Mouse (Mus musculus) kidney, postnatal 25 days (tissue): ENCODE measurements at regions not wholly inside any gene's neighbourhood (a gene's known extent, or its start where the extent isn't known, plus 50 kb on each side); places are given as distances from the start of the nearest gene placed in this dataset.

Source experiments
- DNase-seq, 2 experiments: peaks; one replicate each; pipeline ENCODE4 v3.0.0; 2021; ENCODE audit warnings: mixed read lengths in 2 of 2

DNA sequence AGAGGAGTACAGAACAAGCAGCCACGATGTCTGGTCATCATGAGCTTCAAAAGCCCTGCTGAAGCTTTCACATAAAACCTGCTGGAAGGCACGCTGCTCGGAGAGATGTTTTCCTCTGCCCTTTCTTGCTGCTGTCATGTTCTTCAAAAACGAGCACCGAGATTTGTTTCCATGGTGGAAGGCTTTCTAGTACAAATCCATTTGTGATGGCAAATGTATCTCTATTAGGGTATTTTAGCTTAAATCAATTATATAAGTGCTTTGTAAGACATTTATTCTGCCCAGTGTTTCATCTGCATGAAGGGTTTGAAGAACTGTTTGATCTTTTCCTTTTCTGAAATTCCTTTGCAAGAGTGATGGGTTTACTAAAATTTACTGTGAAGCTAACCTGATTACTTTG lies 253.1 kb downstream of the Fam173b start:
- DNase-seq: no peak

DNA sequence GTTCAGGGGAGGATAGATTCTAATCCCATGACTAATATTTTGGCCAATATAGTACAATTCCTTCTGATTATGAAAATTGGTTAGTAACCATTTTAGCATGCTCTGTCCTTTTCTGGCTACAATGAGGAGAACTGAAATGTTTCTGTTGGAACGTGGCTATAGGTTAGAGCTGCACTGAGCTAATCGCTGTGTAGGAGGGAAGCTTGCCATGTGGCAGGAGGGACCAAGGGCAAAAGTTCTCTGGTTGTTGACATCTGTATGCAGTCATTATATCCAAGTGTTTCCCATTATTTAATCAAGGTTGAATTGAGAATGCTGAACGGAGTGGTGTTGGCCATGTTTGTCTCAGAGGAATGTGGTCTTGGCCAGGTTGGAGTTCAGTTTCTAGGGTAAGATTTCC lies 253.5 kb downstream of the Fam173b start:
- DNase-seq: no peak

DNA sequence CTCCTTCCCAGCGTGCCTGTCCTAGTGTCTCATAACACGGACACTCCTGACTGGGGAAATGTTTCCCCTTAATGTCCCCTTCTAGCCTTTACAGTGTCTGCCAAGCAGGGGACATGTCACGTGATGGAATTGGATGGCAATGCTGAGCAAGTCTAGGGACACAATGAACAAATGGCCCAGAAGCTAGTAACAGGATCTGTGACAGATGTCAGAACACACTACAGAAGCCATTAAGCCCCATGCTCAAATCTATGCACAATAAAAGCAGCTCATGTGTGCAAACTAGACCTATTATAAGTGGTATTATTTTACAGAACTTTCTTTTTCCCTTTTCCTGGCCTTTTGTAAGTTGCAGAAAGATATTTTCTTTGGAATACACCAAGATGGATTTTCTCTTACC lies 267.4 kb downstream of the Fam173b start:
- no peak for DNase-seq

DNA sequence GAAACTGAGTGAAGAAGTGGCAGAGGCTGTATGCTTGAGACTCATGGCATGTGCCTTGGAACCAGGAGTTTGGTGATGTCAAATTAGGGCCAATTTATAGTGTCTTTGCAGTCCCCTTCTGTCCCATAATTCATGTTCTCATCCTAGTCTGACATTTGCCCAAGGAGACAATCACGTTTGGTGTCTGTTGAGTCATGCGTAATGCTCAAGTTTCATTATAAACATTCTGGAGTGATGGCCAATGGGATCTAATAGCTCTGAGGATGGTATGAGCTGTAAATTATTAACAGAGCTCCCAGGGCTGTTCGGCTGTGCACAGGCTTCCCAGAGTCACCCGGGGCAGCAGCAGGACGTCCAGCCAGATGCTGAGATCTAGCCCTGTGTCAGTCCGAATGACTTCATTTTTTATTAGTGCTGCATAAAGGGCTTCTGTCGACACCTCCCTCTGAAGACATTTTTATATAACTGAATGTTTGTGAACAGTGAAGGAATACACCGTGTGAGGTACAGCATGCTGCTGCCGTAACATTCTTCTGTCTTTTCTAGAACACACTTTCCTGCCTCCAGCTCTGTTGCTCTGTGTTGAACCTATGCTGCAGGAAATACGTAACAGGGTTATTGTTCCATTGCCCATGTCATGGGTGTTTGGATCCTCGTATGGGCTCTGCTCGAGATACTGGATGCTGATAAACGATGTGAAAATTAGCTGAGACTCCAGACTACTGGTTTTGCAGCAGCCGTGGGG lies 268.2 kb downstream of the Fam173b start:
- peak; percentile 22 to 61 for DNase-seq

DNA sequence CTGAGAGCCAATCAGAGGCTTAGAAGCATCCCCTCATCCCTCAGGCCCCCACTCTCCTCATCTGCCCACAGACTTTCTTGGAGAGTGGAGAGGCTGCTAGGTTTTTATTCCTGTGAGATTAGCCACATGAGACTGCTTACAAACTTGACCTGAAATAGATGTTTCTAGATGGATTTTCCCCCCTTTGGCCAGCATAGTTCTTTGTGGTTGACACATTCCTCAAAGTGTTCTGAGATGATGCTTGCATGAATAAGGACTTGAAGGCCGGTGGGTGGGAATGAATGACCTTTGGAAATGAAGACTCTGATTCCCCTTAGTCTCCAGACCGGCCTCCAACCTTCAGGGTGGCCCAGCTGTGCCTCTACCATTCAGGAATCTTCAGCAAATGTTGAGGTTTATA lies 273.8 kb downstream of the Fam173b start:
- DNase-seq: no peak

DNA sequence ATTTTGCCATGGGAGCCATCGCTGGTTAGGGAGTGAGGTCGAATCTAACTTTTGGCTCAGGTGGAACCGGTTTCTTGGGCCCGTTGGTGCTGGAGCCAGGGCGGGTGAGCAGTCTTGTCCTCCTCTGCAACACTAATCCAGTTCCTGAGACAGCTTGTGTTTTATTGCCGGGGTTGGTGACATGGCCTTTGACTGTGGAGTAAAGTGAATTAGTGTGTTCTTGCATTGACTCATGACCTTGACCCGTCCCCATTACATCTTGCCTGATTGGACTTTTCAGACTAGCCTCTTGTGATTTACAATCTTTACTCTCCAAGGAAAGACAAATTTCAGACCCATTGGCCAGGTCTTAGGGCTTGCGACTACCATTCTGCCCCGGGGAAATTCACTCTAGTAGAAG lies 278.8 kb downstream of the Fam173b start:
- peak; percentile 38 to 45 for DNase-seq

DNA sequence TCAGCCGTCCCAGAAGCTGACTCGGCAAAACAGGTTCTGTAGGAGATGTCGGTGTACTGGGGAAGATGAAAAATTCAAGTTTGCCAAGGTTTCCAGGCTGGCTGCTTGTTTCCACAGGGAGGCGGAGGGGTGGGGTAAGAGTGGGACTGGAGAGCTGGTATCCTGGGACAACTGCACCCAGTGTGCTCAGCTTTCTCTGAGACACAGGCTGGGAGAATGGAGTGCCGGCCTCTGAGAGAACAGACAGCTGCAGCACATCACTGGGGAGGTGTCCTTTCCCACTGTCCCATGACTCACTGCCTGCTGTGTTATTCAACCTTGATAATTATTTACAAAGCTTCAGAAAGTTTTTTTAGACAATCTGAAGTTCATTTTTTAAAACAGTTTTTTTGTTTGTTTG lies 280.7 kb downstream of the Fam173b start:
- peak; percentile 20 to 58 for DNase-seq

DNA sequence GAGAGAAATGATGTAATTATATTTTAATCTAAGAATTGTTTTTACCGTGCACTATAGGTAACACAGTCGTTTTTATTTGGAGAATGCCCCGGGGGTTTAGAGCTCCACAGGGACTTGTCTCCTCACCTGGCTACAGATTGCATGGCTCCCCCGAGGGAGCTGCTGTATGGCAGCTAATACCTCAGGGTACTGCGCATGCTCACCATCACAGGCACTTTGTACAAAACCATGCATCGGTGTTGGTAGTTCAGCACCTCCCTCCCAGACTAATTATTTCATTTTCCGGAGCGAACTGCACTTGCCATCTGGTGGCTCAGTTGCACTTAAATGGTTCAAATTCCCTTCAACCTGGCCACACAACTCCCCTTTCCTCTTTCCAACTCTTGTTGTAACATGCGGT lies 281.9 kb downstream of the Fam173b start:
- DNase-seq: no peak

DNA sequence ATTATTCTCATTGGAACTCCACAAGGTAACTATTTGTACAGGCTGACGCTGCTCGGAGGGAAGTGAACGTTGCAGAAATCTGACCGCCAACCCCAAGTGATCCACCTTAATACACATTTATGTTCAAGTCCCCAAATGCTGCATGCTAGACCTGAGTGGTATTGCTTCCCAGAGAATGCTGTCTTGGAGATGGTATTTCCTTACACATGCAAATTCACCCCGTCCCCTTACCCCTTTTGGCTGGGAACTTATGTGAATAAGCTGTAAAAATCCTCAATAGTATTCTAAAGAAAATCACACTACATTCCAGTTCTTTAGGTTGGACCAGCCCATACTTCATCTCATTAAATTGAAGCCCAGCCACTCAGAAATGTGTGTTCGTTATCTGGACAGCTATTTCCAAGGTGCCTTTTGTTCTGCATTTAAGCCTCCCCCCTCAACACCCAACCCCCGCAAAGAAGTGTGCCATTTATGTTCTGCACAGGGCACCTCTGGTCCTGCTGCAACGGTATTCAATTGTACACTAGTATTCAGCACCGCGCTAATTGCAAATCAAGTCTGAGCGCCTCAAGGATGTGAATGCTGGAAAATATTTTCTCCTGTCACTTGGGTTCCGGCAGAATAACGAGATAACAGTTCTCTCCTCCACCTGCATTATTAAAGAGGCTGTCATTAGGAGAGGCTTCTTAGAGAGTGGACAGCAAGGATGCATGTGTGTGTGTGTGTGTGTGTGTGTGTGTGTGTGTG lies 278.0 kb upstream of the Tas2r119 start:
- DNase-seq: no peak

DNA sequence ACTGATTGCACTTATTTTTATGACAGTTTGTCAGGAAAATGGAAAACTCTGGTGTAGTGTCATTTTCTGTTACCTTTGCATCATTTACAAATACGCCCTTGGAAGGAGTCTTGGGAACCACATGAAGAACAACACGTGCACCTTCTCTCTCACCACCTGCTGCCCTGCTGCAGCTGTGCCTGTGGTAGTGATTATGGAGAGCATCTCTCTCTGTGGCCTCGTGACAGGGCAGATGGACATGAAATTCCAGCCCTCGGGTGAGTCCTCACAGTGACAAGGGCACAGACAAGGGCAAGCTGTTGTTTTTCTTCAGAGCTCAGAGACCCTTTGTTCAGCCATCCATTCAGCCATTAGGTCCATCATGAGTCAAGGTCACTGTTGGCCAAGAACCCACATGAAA lies 276.8 kb upstream of the Tas2r119 start:
- DNase-seq: no peak

DNA sequence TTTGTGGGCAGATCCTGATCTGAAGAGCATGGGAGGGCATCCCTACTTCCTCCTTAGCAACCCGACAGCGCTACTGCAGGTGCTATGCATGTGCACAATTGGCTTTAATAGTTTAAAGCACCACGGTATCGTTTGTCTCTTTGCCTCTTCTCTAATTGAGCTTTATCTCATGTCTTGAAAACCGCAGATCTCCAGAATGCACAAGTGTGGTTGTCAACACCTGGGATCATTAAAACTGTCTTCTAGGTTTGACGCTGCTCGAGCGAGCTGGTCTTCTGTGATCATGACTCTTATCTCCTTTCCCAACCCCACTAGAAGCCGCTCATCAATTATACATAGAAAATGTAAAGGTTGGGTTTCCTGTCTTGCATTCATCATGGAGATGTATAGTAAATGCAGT lies 268.7 kb upstream of the Tas2r119 start:
- no peak for DNase-seq

DNA sequence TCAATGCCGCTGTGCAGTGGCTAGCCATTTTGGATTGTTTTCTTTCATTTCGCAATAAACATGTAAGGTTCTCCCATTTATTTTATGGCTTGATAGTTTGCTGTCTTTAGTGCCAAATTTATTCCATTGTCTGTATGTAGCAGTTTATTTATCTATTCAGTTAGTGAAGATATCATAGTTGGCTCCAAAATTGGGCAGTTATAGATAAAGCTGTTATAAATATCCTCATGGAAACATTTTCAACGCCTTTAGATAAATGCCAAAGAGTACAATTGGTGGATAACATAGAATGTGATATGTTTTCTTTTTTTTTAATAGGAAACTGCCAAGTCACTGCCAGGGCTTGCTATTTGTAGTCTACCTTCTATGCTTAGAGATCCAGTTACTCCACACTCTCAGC lies 265.1 kb upstream of the Tas2r119 start:
- no peak for DNase-seq

DNA sequence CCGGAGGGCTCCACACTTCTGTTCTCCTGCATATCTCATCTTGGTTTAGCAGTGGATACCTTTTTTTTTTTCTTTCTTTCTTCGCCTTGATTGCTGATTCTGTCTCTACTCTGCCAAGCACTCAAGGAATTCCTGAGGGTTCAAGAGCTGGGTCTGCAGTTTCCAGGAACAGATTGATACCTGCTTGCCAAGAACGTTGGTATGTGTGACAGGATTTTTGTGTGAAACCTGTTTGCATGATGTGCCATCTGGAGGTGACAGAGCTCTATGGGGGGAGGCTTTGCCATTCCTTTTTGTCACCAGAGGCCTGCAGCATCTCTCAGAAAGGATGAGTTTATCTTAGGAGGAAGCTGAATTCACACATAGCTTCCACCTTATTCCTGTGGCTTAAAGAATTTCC lies 255.6 kb upstream of the Tas2r119 start:
- DNase-seq: no peak

DNA sequence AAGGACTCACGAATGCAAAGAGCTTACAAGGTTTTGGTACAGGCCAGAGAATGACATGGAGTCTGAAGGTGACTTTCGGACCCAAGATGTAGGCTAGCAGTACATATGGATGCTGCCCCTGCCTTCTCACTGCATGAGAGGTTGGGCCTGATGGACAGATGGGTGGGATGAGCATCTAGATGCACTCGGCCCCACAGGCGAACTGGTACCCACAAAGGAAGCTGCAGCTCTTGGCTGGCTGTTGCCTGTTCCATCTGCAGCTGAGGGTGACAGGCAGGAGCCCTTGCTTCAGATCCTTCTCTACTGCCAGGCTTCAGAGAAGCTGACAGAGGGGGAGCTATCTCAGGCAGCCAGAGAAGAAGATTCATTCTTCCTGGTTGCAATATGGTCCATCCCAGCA lies 216.8 kb upstream of the Tas2r119 start:
- no peak for DNase-seq

DNA sequence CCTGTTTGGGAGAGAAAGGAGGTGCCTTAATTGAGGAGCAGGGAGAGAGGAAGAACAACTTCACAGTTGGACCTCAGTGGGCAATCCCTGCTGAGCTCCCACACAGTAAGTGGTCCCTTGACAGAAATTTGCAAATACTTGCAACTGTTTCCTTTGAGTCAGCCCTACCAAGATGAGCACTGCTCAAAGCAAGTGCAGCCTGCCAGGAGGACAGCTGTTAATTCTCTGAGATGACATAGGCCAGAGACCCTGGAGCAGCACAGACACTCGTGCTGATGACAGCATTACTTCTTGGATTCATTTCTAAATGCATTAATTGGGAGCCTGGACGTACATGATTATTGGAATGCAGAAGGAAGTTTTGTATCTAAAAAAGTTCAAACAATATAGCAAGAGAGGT lies 215.1 kb upstream of the Tas2r119 start:
- peak; percentile 58 to 63 for DNase-seq

DNA sequence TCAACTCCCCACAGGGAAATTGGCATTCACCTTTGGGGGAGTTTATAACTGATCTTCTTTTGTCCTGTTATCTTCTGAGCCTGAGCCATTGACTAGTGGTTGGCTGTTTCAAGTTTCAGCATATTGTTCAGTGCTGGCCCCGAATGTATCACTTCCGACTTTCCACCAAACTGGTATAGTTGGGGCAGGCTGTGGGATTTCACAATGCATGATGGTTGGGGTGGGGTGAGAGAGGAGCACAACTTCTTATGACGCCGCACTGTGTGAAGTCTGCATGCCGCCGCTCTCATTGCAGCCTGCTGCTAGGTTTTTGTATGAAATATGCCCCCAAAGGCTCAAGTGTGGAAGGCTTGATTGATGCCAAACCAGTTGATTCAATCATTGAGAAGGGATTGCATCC lies 212.2 kb upstream of the Tas2r119 start:
- no peak for DNase-seq

DNA sequence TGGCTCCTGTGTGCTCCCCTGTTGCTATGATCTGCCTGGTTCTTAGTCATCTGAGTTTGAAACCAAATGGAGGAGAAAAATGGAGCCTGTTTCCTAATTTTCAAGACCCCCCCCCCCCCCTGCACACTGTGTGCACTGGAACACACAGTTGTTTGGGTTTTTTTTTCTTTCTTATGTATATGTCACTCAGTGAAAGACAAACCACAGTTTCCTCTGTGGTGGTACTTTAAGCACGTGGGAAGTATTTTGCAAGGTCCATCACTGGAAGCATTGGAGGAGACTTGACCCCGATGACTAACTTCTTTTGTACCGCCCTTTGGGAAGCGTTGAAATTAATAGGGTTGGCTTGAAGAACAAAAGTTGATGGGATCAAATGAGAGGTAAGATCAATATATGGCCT lies 211.5 kb upstream of the Tas2r119 start:
- DNase-seq: no peak

DNA sequence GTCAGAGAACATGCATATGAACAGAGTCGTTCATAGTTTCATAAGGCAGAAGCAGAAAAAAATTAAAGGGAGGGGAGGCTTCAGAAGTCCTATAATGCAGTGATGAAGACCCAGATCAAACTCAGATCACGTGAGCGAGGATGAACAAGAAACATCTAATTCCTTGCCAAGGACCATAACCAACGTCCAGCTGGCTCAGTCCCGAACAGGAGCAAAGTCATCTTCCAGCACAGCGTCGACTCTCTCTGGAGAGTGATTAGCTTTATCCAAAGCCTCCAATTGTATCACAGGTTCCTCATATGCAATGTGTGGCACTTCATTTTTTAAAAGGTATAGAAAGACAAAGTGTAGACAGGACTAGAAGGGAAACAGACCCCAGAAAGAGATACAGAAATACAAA lies 204.2 kb upstream of the Tas2r119 start:
- no peak for DNase-seq

DNA sequence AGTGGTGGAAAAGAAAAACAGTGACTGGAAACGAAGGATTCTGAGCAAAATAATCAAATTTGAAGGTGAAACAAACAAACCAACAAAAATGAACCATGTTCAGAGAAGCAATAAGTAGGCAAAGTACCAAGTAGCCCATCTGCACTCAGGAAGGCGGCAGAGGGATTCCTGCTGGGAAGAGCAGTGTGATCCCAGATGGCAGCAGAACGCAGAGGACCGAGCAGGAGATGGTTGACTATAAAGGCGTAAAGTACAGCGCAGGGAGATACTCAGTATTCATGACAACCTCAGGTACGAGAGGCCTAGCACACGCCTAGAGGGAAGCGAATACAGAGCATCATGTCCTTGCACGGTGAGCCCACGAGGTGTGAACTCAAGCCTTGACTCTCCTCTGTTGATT lies 203.2 kb upstream of the Tas2r119 start:
- DNase-seq: no peak

DNA sequence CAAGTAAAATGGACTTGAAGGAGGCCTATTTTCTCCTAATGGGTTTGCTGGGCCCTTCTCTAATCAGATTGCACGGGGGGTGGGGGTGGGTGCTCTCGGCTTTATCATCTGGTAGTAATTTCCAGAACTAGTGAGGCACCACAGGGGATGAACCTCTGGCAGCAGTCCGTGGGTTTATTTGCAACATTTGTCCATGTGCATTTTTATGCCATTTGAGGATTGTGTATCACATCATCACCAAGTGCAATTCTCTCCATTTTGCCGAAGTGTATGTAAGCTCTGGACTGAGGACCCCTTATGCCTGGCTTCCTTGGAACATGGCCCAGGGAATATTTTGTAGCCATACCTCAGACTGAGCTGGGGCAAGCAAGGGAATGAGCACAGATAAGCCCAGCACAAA lies 200.6 kb upstream of the Tas2r119 start:
- no peak for DNase-seq

DNA sequence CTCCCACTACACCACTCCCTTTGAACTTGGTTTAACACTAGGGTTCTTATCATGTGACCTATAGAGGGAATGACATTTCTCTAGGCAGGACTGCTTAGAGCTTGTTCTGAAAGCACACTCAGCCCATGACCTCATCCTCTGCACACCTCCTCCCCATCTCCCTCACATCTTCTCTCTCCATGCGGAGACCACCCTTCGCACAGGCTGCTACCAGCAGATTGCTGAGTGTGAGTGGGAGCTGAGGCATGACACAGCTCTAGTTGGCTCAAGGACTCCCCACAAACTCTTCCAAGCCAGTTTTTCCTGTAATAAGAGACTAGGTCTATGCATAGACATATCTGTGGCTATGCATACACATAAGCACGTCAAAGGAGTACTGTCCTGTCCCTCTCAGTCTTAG lies 199.5 kb upstream of the Tas2r119 start:
- no peak for DNase-seq

DNA sequence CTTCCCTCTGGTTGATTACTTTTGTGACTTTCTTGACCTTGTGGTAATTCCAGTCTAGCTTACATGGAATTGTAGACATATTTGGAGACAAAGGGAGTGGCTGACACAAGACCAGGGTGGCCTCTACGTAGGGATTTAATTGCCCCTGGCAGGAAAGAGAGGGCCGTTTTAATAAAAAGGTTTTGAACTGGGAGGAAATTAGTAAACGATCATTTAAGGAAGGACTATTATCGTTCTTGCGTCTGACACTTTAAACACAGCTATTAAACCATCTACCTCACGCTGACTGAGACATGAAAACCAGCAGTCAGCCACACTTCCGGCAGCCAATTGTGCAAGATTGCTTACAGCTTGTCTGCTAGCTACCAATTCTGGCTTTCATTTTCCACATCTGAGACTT lies 197.1 kb upstream of the Tas2r119 start:
- DNase-seq: no peak

DNA sequence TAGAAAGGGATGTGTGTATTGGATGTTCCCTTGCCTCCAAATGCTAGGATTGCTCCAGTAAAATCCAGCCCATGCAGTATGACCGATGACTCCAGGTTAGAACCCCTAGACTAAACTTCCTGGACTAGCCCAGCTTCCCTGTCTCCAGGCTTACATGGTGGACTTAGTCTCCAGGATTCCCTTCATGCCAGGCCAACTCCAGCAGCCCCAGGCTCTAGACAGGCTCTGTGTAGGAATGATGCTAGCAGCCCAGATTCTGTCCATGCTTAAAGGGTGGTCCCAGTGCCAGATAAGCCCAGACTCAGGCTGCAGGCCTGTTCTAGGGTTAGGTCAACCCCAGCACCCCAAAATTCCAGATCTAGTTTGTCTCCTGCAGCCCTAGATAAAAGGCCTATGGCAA lies 196.3 kb upstream of the Tas2r119 start:
- DNase-seq: no peak

DNA sequence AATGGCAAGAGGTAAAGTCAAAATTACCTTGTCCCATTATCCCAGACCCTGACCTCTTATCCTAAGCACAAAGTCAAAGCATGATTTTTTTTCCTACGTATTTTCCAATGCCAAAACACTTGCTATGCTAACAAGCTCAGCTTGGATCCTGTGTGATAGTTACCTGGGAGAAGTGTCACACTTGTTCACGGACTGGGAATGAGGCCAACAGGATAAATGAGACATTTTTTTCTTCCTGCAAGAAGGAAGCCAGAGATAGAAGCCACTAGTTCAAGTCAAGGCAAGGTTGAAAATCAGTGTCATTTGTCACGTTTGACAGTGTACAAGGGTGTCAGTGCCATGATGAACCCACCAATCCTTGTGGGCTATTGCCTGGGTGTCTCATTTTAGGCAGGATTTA lies 189.8 kb upstream of the Tas2r119 start:
- DNase-seq: no peak

DNA sequence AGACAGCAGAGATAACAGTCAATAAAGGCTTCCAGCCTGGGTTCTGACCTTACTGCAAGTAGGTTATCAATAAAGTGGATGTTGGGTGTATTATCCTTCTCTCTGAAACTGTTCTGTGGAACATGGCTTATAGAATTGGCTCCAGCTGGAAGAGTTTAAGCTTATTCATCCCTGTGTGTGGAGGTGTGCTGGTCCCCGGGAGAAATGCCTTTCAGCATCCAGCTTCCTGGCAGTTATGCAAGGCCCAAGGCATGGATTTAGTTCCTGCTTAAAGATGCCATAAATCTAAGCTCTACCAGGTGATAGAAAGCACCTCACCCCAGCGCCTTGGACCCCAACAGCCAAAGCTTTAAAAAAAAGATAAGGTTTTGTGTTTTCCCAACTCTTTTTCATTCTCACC lies 188.0 kb upstream of the Tas2r119 start:
- DNase-seq: no peak
